Mouse (Mus musculus) heart, postnatal 0 days (tissue): ENCODE results near the gene Fam198b.

ENCODE experiments used
- CTCF ChIP-seq: IDR thresholded peaks from 2 replicates; pipeline ENCODE4 v1.5.1; 2016; ENCODE audit warnings: antibody characterized with exemption, control low read depth, low read depth
- EP300 ChIP-seq: IDR thresholded peaks from 2 replicates; pipeline ENCODE4 v1.6.1; 2016; ENCODE audit warnings: antibody characterized with exemption, low read depth

GRCm38 (mm10) chr3:79899906-79900305 lies 15.6 kb downstream of the Fam198b start:
- TF ChIP-seq CTCF (no peak), EP300 (no peak)
